Mouse (Mus musculus) liver, embryonic 14.5 days (tissue): ENCODE results near the gene P2ry2.

Experiments
- CTCF ChIP-seq: IDR thresholded peaks from 2 replicates; pipeline ENCODE4 v1.5.1; 2016; ENCODE audit warnings: antibody characterized with exemption, low read depth, control low read depth
- EP300 ChIP-seq: IDR thresholded peaks from 2 replicates; pipeline ENCODE4 v1.6.1; 2016; ENCODE audit warnings: antibody characterized with exemption, low read depth

DNA sequence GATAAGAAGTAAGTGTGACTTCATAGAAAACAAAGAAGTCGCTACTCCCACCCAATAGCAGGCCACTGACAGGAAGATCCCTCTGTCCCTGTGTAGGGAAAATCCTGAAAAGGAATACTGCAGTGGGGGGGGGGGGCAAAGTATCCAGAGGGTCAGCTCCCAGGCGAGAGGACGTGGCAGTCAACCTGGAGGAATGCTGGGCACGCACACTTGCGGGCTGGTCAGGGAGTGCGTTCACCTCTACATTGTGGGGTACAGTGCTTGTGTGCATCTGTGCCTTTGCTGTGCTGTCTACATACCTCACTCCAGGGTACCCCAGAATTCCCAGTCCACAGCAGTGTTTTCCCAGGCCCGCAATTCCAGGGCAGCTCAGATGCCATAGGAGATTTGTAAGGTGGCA is 46.7 kb downstream of the P2ry2 start:
- no peak for TF ChIP-seq CTCF
- no peak for TF ChIP-seq EP300
